Mouse (Mus musculus): ENCODE data around the gene Kifc3.

Gene Kifc3

GRCm38 (mm10) chr8:95157145-95157544, 45.5 kb downstream of the Kifc3 start:
- no peaks in the 10 kb centered on the region for H3K27me3 ChIP-seq (ENCODE audit: control insufficient read depth, insufficient read depth, low read length, poor library complexity, severe bottlenecking)
- DNase-seq (ENCODE audit: low read depth, low spot score): no peak
- H3K36me3 ChIP-seq (ENCODE audit: control insufficient read depth, insufficient read depth, low read length, poor library complexity, severe bottlenecking): no peaks in the 10 kb centered on the region

- Histone ChIP-seq H3K27me3 (ENCODE audit: control insufficient read depth, insufficient read depth, low read length, poor library complexity, severe bottlenecking) (no peaks in the 10 kb centered on the region), H3K36me3 (ENCODE audit: control insufficient read depth, insufficient read depth, low read length, poor library complexity, severe bottlenecking) (no peaks in the 10 kb centered on the region)
- DNase-seq (ENCODE audit: low read depth, low spot score): no peak
These were observed 46.5 kb downstream of the Kifc3 start for GRCm38 (mm10) chr8:95156108-95156507.

GRCm38 (mm10) chr8:95155361-95155760, 47.3 kb downstream of the Kifc3 start:
- no peaks in the 10 kb centered on the region for H3K27me3 ChIP-seq (ENCODE audit: control insufficient read depth, insufficient read depth, low read length, poor library complexity, severe bottlenecking)
- no peak for DNase-seq (ENCODE audit: low read depth, low spot score)
- H3K36me3 ChIP-seq (ENCODE audit: control insufficient read depth, insufficient read depth, low read length, poor library complexity, severe bottlenecking): no peaks in the 10 kb centered on the region

- H3K36me3 ChIP-seq (ENCODE audit: control insufficient read depth, insufficient read depth, low read length, poor library complexity, severe bottlenecking): no peaks in the 10 kb centered on the region
- no peak for DNase-seq (ENCODE audit: low read depth, low spot score)
- H3K27me3 ChIP-seq (ENCODE audit: control insufficient read depth, insufficient read depth, low read length, poor library complexity, severe bottlenecking): no peaks in the 10 kb centered on the region
These were observed 48.0 kb downstream of the Kifc3 start for GRCm38 (mm10) chr8:95154654-95155053.

GRCm38 (mm10) chr8:95154056-95154455, 48.6 kb downstream of the Kifc3 start:
- no peaks in the 10 kb centered on the region for H3K36me3 ChIP-seq (ENCODE audit: control insufficient read depth, insufficient read depth, low read length, poor library complexity, severe bottlenecking)
- DNase-seq (ENCODE audit: low read depth, low spot score): no peak
- H3K27me3 ChIP-seq (ENCODE audit: control insufficient read depth, insufficient read depth, low read length, poor library complexity, severe bottlenecking): no peaks in the 10 kb centered on the region

GRCm38 (mm10) chr8:95150608-95151007, 52.0 kb downstream of the Kifc3 start:
- H3K27me3 ChIP-seq (ENCODE audit: control insufficient read depth, insufficient read depth, low read length, poor library complexity, severe bottlenecking): no peaks in the 10 kb centered on the region
- no peaks in the 10 kb centered on the region for H3K36me3 ChIP-seq (ENCODE audit: control insufficient read depth, insufficient read depth, low read length, poor library complexity, severe bottlenecking)
- no peak for DNase-seq (ENCODE audit: low read depth, low spot score)

GRCm38 (mm10) chr8:95149426-95149825, 53.2 kb downstream of the Kifc3 start:
- Histone ChIP-seq H3K27me3 (ENCODE audit: control insufficient read depth, insufficient read depth, low read length, poor library complexity, severe bottlenecking) (no peaks in the 10 kb centered on the region), H3K36me3 (ENCODE audit: control insufficient read depth, insufficient read depth, low read length, poor library complexity, severe bottlenecking) (no peaks in the 10 kb centered on the region)
- no peak for DNase-seq (ENCODE audit: low read depth, low spot score)

GRCm38 (mm10) chr8:95146846-95147245, 55.8 kb downstream of the Kifc3 start:
- Histone ChIP-seq H3K27me3 (ENCODE audit: control insufficient read depth, insufficient read depth, low read length, poor library complexity, severe bottlenecking) (no peaks in the 10 kb centered on the region), H3K36me3 (ENCODE audit: control insufficient read depth, insufficient read depth, low read length, poor library complexity, severe bottlenecking) (no peaks in the 10 kb centered on the region)
- no peak for DNase-seq (ENCODE audit: low read depth, low spot score)

- no peak for DNase-seq (ENCODE audit: low read depth, low spot score)
- Histone ChIP-seq H3K27me3 (ENCODE audit: control insufficient read depth, insufficient read depth, low read length, poor library complexity, severe bottlenecking) (no peaks in the 10 kb centered on the region), H3K36me3 (ENCODE audit: control insufficient read depth, insufficient read depth, low read length, poor library complexity, severe bottlenecking) (no peaks in the 10 kb centered on the region)
These were observed 56.4 kb downstream of the Kifc3 start for GRCm38 (mm10) chr8:95146044-95146745.

- no peak for DNase-seq (ENCODE audit: low read depth, low spot score)
- H3K27me3 ChIP-seq (ENCODE audit: control insufficient read depth, insufficient read depth, low read length, poor library complexity, severe bottlenecking): no peaks in the 10 kb centered on the region
- H3K36me3 ChIP-seq (ENCODE audit: control insufficient read depth, insufficient read depth, low read length, poor library complexity, severe bottlenecking): no peaks in the 10 kb centered on the region
These were observed 58.0 kb downstream of the Kifc3 start for GRCm38 (mm10) chr8:95144631-95145015.

GRCm38 (mm10) chr8:95143805-95144630, 58.6 kb downstream of the Kifc3 start:
- no peak for DNase-seq (ENCODE audit: low read depth, low spot score)
- Histone ChIP-seq H3K27me3 (ENCODE audit: control insufficient read depth, insufficient read depth, low read length, poor library complexity, severe bottlenecking) (no peaks in the 10 kb centered on the region), H3K36me3 (ENCODE audit: control insufficient read depth, insufficient read depth, low read length, poor library complexity, severe bottlenecking) (no peaks in the 10 kb centered on the region)

- no peak for DNase-seq (ENCODE audit: low read depth, low spot score)
- Histone ChIP-seq H3K27me3 (ENCODE audit: control insufficient read depth, insufficient read depth, low read length, poor library complexity, severe bottlenecking) (no peaks in the 10 kb centered on the region), H3K36me3 (ENCODE audit: control insufficient read depth, insufficient read depth, low read length, poor library complexity, severe bottlenecking) (no peaks in the 10 kb centered on the region)
These were observed 59.4 kb downstream of the Kifc3 start for GRCm38 (mm10) chr8:95142985-95143804.

GRCm38 (mm10) chr8:95142075-95142831, 60.4 kb downstream of the Kifc3 start:
- peak; percentile 46 for DNase-seq (ENCODE audit: low read depth, low spot score)
- Histone ChIP-seq H3K27me3 (ENCODE audit: control insufficient read depth, insufficient read depth, low read length, poor library complexity, severe bottlenecking) (no peaks in the 10 kb centered on the region), H3K36me3 (ENCODE audit: control insufficient read depth, insufficient read depth, low read length, poor library complexity, severe bottlenecking) (no peaks in the 10 kb centered on the region)

- DNase-seq (ENCODE audit: low read depth, low spot score): no peak
- Histone ChIP-seq H3K27me3 (ENCODE audit: control insufficient read depth, insufficient read depth, low read length, poor library complexity, severe bottlenecking) (no peaks in the 10 kb centered on the region), H3K36me3 (ENCODE audit: control insufficient read depth, insufficient read depth, low read length, poor library complexity, severe bottlenecking) (no peaks in the 10 kb centered on the region)
These were observed 61.0 kb downstream of the Kifc3 start for GRCm38 (mm10) chr8:95141469-95142074.
